ENCODE assay signal across 9 mouse cellular contexts in the genomic region with DNA sequence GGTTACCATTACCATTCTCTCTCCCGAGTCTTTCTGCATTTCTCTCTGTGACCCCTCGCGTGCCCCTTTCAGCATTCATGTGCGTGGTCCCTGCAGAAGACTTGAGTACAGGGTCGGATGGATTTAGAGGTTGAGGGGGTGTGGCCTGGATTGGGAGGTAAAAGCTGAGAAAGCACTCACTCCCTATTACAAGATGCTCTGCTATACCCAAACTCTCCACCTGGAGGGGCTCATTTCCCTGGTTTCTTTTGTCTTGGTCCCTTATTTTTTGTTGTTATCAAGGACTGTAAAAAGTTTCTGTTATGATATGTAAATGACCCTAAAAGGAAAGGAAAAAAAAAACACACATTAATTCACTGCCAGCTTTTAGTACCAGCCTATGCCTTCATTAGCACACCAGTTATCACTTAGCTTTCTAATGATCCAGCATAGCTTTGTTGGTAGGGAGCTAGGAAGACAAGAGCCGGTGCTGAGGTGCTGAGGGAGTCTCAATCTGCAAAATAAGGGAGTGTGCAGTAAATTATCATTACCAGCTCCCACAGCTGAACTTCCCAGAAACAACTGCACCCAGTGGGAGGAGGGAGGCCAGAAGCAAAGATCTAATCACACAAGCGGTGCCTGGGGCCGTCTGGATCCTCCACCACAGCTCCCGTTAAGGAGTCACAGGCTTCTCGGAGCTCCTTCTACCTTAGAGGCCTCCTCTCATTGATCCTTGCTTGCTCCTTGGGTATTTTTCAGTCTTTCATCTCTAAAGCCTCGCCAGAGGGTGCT.
DNase-seq lines count a peak whose midpoint lies in the region; ATAC-seq lines count a peak whose summit lies in the region.
"Had no signal": no experiment of that assay in that cellular context is flagged by ENCODE, and none has a peak within 500 bp of the region (broad histone marks: within the 10 kb centered on the region; RNA-seq: fewer than 3 reads in every experiment).

No protein-coding gene starts in this region.

- intact Hi-C loops in heart, postnatal 25 days (cut with DNase I): no loop called here

- H3K4me3 ChIP-seq in midbrain, embryonic 11.5 days (ENCODE audit: low read depth, low read length): no peak overlapping the region
- H3K4me3 ChIP-seq in midbrain, embryonic 13.5 days (replicated peaks): no peak overlapping the region
- H3K4me3 ChIP-seq in liver, embryonic 16.5 days (ENCODE audit: low read depth, low read length): no peak overlapping the region
- H3K4me3 ChIP-seq in forebrain, embryonic 15.5 days: no peak overlapping the region
- no peak overlapping the region for H3K4me3 ChIP-seq in heart, embryonic 12.5 days

- no peak overlapping the region for H3K9ac ChIP-seq in midbrain, embryonic 11.5 days (ENCODE audit: low read length)
- H3K9ac ChIP-seq in midbrain, embryonic 13.5 days (replicated peaks): no peak overlapping the region
- H3K9ac ChIP-seq in liver, embryonic 16.5 days (ENCODE audit: low read depth, low read length): no peak overlapping the region
- H3K9ac ChIP-seq in forebrain, embryonic 15.5 days (replicated peaks): no peak overlapping the region
- no peak overlapping the region for H3K9ac ChIP-seq in heart, embryonic 12.5 days

- H3K27me3 ChIP-seq in midbrain, embryonic 11.5 days (ENCODE audit: control insufficient read depth, insufficient read depth, low read length): no peaks in the 10 kb centered on the region
- no peaks in the 10 kb centered on the region for H3K27me3 ChIP-seq in midbrain, embryonic 13.5 days
- no peaks in the 10 kb centered on the region for H3K27me3 ChIP-seq in liver, embryonic 16.5 days (ENCODE audit: control insufficient read depth, insufficient read depth, low read depth, low read length)
- no peaks in the 10 kb centered on the region for H3K27me3 ChIP-seq in forebrain, embryonic 15.5 days
- no peaks in the 10 kb centered on the region for H3K27me3 ChIP-seq in heart, embryonic 12.5 days (replicated peaks)

- no peaks in the 10 kb centered on the region for H3K4me1 ChIP-seq in midbrain, embryonic 11.5 days (ENCODE audit: control insufficient read depth, insufficient read depth, low read length)
- H3K4me1 ChIP-seq in midbrain, embryonic 13.5 days (replicated peaks): no peaks in the 10 kb centered on the region
- peaks cover 2% of the 10 kb centered on the region for H3K4me1 ChIP-seq in liver, embryonic 16.5 days (ENCODE audit: control insufficient read depth, low read depth, low read length)
- 0 out of 2 replicates have a peak, but pooled peaks cover 3% of the 10 kb centered on the region for H3K4me1 ChIP-seq in forebrain, embryonic 15.5 days
- no peaks in the 10 kb centered on the region for H3K4me1 ChIP-seq in heart, embryonic 12.5 days (replicated peaks)

- H3K4me2 ChIP-seq in midbrain, embryonic 11.5 days: no peak overlapping the region
- no peak overlapping the region for H3K4me2 ChIP-seq in midbrain, embryonic 13.5 days (replicated peaks)
- no peak overlapping the region; the same call in 1 of the 2 replicates for H3K4me2 ChIP-seq in liver, embryonic 16.5 days (ENCODE audit: low read depth, low read length)
- H3K4me2 ChIP-seq in forebrain, embryonic 15.5 days (replicated peaks): no peak overlapping the region
- no peak overlapping the region for H3K4me2 ChIP-seq in heart, embryonic 12.5 days

- peak; percentile 87 for DNase-seq in midbrain, embryonic 11.5 days (ENCODE audit: low spot score, missing footprints)
- peak; percentile 63 for DNase-seq in c-Kit-positive CD71-positive TER-119-positive erythroid progenitor cells, embryonic 14.5 days (ENCODE audit: low spot score)
- DNase-seq in thymus, postnatal 14 days: peak; percentile 52
- no peak for DNase-seq in heart, postnatal 25 days (ENCODE audit: low spot score)

- ATAC-seq in midbrain, embryonic 11.5 days (ENCODE audit: low FRiP score): no peak
- ATAC-seq in midbrain, embryonic 13.5 days: no peak
- peak; percentile 21; the same call in 1 of the 2 replicates for ATAC-seq in liver, embryonic 16.5 days (ENCODE audit: low read depth)
- no peak for ATAC-seq in forebrain, embryonic 15.5 days (replicated peaks)
- no peak for ATAC-seq in heart, embryonic 12.5 days (ENCODE audit: insufficient number of reproducible peaks, low FRiP score)
- ATAC-seq: activated CD4-positive, CD25-positive, alpha-beta regulatory T cell, adult 4 months had no signal

- H3K27ac ChIP-seq in midbrain, embryonic 11.5 days (ENCODE audit: low read depth, low read length): no peak overlapping the region
- H3K27ac ChIP-seq in midbrain, embryonic 13.5 days: no peak overlapping the region
- H3K27ac ChIP-seq in liver, embryonic 16.5 days (ENCODE audit: low read length): no peak overlapping the region
- no peak overlapping the region for H3K27ac ChIP-seq in forebrain, embryonic 15.5 days (replicated peaks)
- H3K27ac ChIP-seq in heart, embryonic 12.5 days (ENCODE audit: poor library complexity, severe bottlenecking): no peak overlapping the region

- 62% methylated on average over 11 of the region's 11 CpGs for WGBS in midbrain, embryonic 11.5 days
- WGBS in midbrain, embryonic 13.5 days: 61% methylated on average over 11 of the region's 11 CpGs
- WGBS in liver, embryonic 16.5 days (ENCODE audit: insufficient replicate concordance): 32% methylated on average over 11 of the region's 11 CpGs
- WGBS in forebrain, embryonic 15.5 days: 56% methylated on average over 11 of the region's 11 CpGs
- WGBS in heart, embryonic 12.5 days: 45% methylated on average over 11 of the region's 11 CpGs

- H3K9me3 ChIP-seq in midbrain, embryonic 11.5 days (ENCODE audit: control insufficient read depth, low read length): no peaks in the 10 kb centered on the region
- no peaks in the 10 kb centered on the region for H3K9me3 ChIP-seq in midbrain, embryonic 13.5 days
- no peaks in the 10 kb centered on the region for H3K9me3 ChIP-seq in liver, embryonic 16.5 days (replicated peaks; ENCODE audit: control insufficient read depth, low read length)
- no peaks in the 10 kb centered on the region for H3K9me3 ChIP-seq in forebrain, embryonic 15.5 days
- peaks cover 5% of the 10 kb centered on the region; the same call in 1 of the 2 replicates for H3K9me3 ChIP-seq in heart, embryonic 12.5 days (replicated peaks)

- no peaks in the 10 kb centered on the region for H3K36me3 ChIP-seq in midbrain, embryonic 11.5 days (ENCODE audit: control insufficient read depth, insufficient read depth, low read length)
- H3K36me3 ChIP-seq in midbrain, embryonic 13.5 days: no peaks in the 10 kb centered on the region
- H3K36me3 ChIP-seq in liver, embryonic 16.5 days (ENCODE audit: control insufficient read depth, insufficient read depth): no peaks in the 10 kb centered on the region
- no peaks in the 10 kb centered on the region for H3K36me3 ChIP-seq in forebrain, embryonic 15.5 days
- no peaks in the 10 kb centered on the region for H3K36me3 ChIP-seq in heart, embryonic 12.5 days
